Mouse (Mus musculus): ENCODE measurements around the gene Akap9. TPM values are rescaled to one million over a fixed set of nuclear protein-coding genes. Genes with fewer than 3 reads are reported as not detected.

Gene Akap9
- 91.7 to 113 TPM (median 101 TPM) in 4 replicates for total RNA-seq (2023; ENCODE audit: inconsistent age)

DNA sequence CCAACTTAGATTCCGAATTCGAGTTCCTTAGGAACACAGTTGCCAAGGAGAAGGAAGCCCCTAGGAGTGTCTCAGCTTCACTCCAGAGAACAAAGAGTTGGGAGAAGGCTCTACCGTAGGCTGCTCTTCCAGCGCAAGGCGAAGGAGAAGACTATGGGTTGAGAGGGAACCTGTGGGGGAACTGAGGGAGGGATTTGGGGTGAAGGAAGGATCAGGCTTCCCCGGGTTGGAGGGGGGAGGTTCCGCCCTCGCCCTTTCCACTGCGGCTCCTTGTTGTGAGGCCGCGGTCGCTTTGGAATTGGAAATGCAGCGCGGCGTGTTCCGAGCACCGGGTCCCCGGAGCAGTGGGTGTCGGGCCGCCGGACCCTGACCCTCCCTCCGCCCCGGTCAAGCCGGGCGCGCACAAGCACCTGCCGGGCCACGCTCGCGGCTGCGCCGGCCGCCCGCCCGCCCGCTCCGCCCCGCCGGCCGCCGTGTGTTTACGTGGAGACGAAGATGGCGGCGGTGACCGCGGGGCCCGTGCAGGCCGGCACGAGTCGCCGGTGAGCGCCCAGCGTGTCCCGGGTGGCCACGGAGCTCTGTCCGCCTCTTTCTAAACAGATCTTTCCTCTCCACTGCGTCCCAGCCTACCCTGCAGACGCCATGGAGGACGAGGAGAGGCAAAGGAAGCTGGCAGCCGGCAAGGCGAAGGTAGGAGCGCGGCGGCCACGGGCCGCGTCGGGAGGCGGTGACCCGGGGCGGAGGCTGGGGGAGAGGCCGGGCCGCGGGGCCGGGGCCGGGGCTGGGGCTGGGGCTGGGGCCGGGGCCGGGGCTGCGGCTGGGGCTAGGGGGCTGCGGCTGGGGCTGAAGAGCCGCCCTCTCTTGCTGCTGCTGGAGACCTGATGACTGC is at the start of gene Akap9:
Gene Akap9, plus strand, starts transcription at position 254 of the 889 bp plus-strand sequence.

DNA sequence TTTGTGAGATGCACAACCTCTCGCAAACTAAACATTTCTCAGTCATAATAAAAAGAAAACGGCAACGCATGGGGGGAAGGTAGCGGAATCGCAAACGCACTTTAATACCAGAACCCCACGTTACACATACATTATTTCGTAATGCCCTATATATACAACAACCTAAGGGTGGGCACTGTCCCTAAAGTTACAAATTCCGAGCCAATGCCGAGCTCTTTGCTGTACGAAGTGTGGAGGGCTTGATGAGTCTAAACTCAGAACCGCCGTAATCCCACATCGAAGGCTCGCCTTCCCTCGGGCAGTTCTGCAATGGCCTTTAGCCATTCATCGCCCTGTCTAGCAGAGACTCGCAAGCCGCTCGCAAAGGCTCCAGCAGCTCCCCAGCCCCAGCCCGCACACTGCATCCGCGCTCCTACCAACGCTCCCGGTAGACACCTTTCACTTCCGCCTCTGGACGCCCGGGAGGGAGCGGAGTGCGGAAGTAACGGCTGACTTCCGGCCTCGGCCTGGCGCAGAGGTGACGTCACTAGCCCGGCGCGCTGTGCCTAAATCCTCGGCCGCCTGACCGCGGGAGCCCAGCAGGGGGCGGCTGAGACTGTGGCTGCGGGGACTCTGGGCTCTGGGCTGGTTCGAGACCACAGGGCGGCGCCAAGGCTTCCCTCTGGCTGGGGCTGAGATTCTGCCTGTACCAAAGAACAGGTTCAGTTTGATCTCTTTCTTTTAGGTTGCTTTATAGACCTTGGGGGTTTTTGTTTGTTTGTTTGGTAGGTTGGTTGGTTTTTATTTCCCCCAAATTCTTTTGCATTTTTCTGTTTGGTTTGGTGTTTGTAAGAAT is 34.2 kb upstream of the Akap9 start, which contains the start of gene Mterf1a:
Gene Mterf1a, minus strand, starts transcription at position 475 of the 835 bp plus-strand sequence.

DNA sequence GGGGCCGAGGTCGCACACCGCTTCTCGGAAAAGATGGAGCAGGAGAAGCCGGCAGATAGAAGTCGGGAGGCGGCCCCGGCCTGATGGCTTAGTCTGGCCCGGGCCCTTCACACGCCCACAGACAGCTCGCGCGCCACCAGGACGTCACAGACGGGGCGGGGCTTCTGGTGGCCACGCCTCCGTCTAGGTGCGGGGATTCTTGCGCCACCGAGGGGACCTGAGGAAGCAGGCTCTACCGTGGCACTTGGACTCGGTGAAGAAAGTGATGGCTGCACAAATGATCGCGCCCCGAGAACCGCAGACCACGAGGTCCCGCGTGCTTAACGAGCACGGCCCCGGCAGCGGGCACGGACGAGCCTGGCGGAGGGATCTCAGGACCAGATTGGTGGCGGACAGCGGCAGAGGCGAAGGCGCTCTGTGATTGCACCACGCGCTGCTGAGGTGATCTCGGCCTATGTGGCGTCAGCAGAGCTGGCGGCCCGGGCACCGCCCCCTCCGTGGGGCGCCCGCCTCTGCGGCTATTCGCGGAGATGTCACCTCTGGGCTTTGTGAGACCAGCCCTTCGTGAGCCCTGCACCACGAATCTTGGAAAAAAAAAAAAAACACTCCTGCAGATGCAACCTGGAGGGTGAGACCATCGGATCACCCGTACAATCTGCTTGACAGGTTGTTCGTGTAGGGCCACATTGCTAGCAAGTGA is 176.6 kb downstream of the Akap9 start, which contains the start of gene Cyp51:
Gene Cyp51, minus strand, starts transcription at position 406 of the 700 bp plus-strand sequence.

Other genes with a start within 250 kb of the Akap9 start
- 55.0 to 64.8 TPM (median 57.9 TPM) in 4 replicates for gene Ankib1, start 125.1 kb upstream of the Akap9 start, total RNA-seq (2023; ENCODE audit: inconsistent age)
- gene Krit1, start 124.9 kb upstream of the Akap9 start, total RNA-seq (2023; ENCODE audit: inconsistent age) = 68.2 to 81.4 TPM (median 75.9 TPM) in 4 replicates
- gene Lrrd1, start 82.9 kb upstream of the Akap9 start, total RNA-seq (2023; ENCODE audit: inconsistent age) = 0.30 to 0.35 TPM in 2 of 4 replicates, not detected in the others
- gene Mterf1a, start 34.1 kb upstream of the Akap9 start, total RNA-seq (2023; ENCODE audit: inconsistent age) = 11.8 to 16.6 TPM (median 13.6 TPM) in 4 replicates
- 15.5 to 27.0 TPM (median 19.7 TPM) in 4 replicates for gene Cyp51, start 176.7 kb downstream of the Akap9 start, total RNA-seq (2023; ENCODE audit: inconsistent age)